Mouse (Mus musculus) ES-E14 (cell line): ENCODE results near the gene Notch1.

Experiments used
- MAFK ChIP-seq: IDR thresholded peaks from 2 replicates; pipeline ENCODE4 v1.6.1; 2014; ENCODE audit warnings: mild to moderate bottlenecking, low read depth, low read length, inconsistent platforms; ENCODE audit not compliant: insufficient read depth
- ZNF384 ChIP-seq: IDR thresholded peaks from 2 replicates; pipeline ENCODE4 v1.6.1; 2012; ENCODE audit warnings: low read depth, low read length, inconsistent platforms

GRCm38 (mm10) chr2:26482824-26483223, 33.6 kb downstream of the Notch1 start:
- TF ChIP-seq ZNF384 (no peak), MAFK (no peak)
